Mouse (Mus musculus) naive thymus-derived CD4-positive, alpha-beta T cell, adult 2 months (primary cell): ENCODE measurements around the gene Senp1.

ENCODE experiments used
- DNase-seq: peaks from one replicate; pipeline ENCODE4 v3.0.0-alpha.2; 2011; ENCODE audit warnings: low read depth

Gene Senp1

GRCm38 (mm10) chr15:98107703-98108296 lies 14.3 kb upstream of the Senp1 start:
- DNase-seq, result no peak

DNA sequence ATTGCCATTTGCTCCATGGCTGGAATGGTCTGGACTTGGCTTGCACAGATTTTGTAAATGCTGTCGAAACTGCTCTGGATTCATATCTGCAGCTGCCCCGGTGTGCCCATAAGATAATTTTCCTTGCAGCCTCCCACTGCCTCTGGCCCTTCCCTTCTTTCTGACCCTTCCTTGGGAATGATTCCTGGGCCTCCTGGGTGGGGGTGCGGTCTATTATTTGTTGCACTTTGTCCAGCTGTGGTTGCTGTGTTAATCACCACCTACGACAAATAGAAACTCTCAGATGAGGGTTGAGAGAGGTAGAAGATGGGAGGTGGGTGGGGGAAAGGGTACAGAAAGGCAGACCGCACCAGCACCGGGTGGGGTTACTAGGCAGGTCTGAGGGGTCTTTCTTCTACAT lies 13.7 kb upstream of the Senp1 start:
- DNase-seq, result no peak

- no peak for DNase-seq
Measured at GRCm38 (mm10) chr15:98106506-98106905, 13.0 kb upstream of the Senp1 start.

GRCm38 (mm10) chr15:98102401-98102800 lies 8.9 kb upstream of the Senp1 start:
- no peak for DNase-seq

DNA sequence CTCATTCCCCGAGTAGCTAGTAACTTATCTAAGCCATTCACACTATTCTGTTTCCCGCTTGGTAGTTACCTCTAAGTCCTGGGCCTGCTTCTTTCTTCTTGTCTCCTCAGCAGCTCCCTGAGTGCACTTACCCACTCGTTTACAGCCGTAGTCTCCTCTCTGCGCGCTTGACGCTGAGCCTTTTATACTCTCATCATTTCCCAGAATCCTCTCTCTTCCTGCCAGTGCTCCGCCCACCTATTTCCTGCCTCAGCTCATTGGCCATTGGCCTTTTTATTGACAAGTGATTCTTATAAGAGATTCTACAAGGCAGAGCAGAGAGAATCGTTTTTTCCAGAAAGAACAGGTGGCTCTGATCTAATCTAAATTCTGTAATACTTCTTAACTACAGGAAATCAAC lies 5.0 kb upstream of the Senp1 start:
- DNase-seq, result no peak

GRCm38 (mm10) chr15:98096957-98097356 lies 3.4 kb upstream of the Senp1 start:
- peak; percentile 37 for DNase-seq

- DNase-seq, result no peak
Measured at GRCm38 (mm10) chr15:98094905-98095304, 1.4 kb upstream of the Senp1 start.

DNA sequence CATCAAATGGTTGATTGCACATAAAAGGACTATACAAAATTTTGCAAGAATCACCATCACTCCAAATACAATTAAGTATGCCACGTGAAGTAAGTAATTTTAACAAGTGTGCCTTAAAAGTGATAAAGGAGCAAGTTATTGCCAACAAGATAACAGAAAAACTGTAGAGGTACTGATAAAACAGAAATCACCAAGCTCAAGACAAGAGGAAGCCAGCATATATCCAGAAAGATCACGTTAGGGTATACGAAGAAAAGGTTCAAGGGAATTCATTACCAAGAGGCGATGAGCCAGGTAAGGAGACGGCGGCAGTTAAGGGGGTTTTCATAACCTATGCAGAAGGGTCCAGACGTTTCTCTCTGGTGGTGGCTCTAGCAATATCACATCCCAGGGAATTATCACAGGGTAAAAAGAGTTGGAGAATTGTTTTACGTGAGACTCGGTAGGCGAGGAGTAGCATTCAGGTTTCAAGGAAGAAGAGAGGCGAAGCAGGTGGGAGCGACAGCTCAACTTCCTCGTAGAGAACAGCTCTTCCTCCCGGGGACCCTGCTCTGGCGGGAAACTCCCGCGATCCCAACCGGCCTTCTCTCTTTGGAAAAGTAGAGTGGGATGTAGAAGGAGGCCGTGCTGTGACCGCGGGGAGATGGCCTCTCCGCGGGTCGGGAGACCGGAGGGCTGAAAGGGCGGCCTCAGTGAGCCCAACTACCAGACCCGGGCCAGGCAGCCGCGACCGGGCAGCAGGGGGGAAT lies 998 bp downstream of the Senp1 start, which contains the start of gene Pfkm:
Pfkm (plus strand) TSS at position 218 of the 749 bp plus-strand sequence.
- DNase-seq, result no peak

GRCm38 (mm10) chr15:98091841-98092240 lies 1.7 kb downstream of the Senp1 start:
- peak; percentile 17 for DNase-seq

DNA sequence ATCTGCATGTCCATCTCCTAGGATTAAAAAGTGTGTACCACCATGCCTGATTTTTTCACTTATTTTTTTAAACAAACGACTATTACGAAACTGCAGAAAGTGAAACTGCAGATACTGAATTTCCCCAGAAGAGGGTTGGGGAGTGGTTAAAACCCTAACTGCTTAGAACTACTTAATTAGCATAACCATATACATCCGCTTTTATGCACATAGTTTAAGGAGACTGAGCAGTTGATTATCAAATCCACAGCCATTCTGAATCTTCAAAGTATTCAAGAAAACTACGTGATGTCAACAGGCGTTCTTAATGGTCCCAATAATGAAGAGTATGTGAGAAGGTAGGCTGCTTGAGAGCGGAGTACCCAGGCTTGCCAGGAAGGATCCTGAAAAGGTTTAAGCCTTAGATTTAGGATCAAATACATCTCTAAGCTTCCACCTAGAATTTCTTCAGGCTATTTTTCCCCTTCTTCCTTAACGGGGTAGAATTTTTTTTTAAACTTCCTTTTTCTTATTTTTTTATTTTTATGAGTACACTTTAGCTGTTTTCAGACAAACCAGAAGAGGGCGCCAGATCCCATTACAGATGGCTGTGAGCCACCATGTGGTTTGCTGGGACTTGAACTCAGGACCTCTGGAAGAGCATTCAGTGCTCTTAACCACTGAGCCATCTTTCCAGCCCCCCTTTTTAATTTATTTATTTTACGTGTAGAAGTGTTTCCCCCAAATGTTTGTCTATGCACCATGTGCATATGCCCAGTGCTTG lies 3.9 kb downstream of the Senp1 start:
- peak; percentile 84 for DNase-seq

DNA sequence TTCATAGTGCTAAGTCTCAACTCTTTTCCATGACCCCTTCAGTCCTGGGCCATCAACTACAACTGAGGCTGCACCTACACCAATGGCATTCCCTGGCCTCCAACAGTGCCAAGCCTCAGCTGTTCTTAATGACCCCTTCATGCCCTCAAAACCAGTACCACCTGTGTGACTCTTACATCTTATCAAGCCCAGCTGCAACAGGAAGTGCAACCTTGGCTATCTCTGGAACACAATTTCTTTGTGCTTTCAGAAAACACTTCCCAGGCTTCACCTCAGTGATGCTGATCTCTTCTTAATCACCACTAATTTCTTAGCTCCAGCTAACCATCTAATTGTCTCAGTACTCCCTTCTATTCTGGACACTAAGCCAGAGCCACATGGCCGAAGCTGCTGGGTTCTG lies 4.7 kb downstream of the Senp1 start:
- no peak for DNase-seq

- no peak for DNase-seq
Measured at GRCm38 (mm10) chr15:98076901-98077300, 16.6 kb downstream of the Senp1 start.

GRCm38 (mm10) chr15:98075034-98075433 lies 18.5 kb downstream of the Senp1 start:
- no peak for DNase-seq

GRCm38 (mm10) chr15:98074521-98074920 lies 19.0 kb downstream of the Senp1 start:
- no peak for DNase-seq

GRCm38 (mm10) chr15:98070376-98070775 lies 23.2 kb downstream of the Senp1 start:
- no peak for DNase-seq

DNA sequence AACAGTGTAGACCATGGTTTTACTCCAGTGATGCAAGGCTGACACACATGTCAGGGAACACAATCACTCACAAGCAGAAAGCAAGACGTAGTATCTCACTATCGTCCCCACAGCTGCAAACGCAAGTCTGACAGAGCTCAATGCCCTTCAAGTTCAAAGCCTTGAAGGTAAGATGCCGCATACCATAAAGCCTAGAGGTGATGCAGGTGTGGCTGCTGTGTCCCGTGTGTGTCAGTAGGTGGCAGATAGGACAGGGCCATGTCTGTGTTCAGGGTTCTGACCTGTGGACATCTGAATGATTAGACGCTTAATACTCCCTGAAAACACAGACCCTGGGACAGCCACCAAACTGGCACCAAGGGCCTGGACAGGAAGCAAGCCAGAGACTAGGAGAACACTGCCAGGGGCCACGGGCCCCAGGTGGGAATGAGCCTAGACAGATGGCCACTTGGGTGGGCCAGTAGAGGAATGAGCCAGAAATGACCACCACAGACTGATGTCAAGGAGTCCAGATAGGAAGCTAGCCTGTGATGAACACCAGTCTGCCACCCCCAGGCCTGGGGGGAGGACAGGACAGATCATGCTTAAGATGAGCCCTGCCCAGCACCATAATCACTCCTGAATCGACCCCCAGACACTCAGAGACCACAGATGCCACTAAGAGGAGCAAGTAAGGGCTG lies 23.8 kb downstream of the Senp1 start:
- DNase-seq, result peak; percentile 19

DNA sequence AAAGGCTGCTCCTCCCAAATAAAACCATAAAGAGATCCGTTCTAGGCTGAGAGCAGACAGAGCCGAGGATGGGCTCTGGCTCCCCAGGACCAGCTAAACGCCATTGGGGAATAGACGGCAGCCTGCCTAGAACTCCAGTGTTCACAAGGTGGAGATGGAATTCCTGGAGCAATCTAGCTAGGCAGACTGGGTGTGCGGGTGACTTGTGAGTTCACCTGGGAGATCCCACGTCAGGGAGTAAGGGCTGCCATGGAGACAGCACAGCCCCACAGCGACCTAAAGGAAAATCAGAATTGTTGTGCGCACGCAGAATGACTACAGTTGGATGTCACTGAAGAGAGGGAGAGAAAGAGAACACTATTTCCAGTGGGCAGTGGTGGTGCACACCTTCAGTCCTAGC lies 25.0 kb downstream of the Senp1 start:
- no peak for DNase-seq

GRCm38 (mm10) chr15:98067492-98067891 lies 26.1 kb downstream of the Senp1 start:
- peak; percentile 40 for DNase-seq

- DNase-seq, result peak; percentile 48
Measured at GRCm38 (mm10) chr15:98066602-98067001, 26.9 kb downstream of the Senp1 start.

GRCm38 (mm10) chr15:98065881-98066280 lies 27.7 kb downstream of the Senp1 start:
- DNase-seq, result no peak

DNA sequence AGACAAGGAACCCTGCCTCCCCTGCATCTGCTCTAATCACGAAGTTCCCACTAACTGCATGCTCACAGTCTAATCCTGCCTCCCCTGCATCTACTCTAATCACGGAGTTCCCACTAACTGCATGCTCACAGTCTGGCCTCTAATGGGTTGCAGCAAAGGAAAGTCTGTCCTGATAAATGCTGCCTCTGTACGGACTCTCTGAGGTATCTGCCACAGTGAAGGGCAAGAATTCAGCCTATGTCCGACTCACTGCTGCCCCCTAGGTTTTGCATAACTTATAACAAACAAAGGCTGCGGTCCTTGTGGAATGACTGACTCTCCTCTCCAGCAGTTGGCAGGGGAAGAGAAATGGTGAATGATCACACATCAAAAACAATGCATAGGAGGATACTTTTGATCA lies 38.3 kb downstream of the Senp1 start:
- DNase-seq, result peak; percentile 47

DNA sequence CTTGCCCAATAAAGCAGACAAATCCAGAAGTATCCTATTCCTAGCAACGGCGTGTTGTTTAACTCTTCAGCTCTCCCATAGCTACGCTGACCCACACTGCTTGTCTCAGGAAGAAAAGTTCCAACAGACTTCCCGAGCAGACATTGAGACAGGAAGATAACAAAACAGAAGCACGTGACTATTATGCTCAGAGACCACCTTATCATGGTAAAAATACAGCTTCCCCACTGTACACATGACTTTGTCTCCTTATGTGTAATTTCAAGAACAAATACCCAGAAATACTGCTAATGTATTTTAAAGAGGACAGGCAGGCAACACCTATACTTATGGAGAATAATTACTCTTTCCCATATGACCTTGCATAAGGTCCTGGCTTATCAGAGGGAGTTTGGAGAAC lies 41.9 kb downstream of the Senp1 start:
- DNase-seq, result no peak
